Mouse (Mus musculus) erythroblast, embryonic 14.5 days (primary cell): ENCODE results near the gene Ptprd. TPM values are rescaled to one million over a fixed set of nuclear protein-coding genes. Genes with fewer than 3 reads are reported as not detected.

Experiments
- H3K27me3 ChIP-seq: 2 replicates; pipeline ENCODE4 v1.6.1; 2012; ENCODE audit warnings: inconsistent platforms; ENCODE audit not compliant: control insufficient read depth
- H3K36me3 ChIP-seq: 2 replicates; pipeline ENCODE4 v1.6.1; 2012; ENCODE audit warnings: mild to moderate bottlenecking, inconsistent platforms; ENCODE audit not compliant: control insufficient read depth
- H3K4me1 ChIP-seq: 2 replicates; pipeline ENCODE4 v1.6.1; 2012; ENCODE audit warnings: inconsistent platforms; ENCODE audit not compliant: control insufficient read depth
- H3K4me3 ChIP-seq: replicated peaks from 2 replicates; pipeline ENCODE3; 2012; ENCODE audit warnings: moderate library complexity, mild to moderate bottlenecking, inconsistent platforms
- H3K9me3 ChIP-seq: 2 replicates; pipeline ENCODE4 v1.6.1; 2012; ENCODE audit warnings: low read length, inconsistent platforms, mixed read lengths; ENCODE audit not compliant: control insufficient read depth
- GATA1 ChIP-seq: IDR thresholded peaks from 2 replicates; pipeline ENCODE4 v1.6.1; 2012; ENCODE audit warnings: low read length, inconsistent platforms, mixed read lengths
- TAL1 ChIP-seq: IDR thresholded peaks from 3 replicates; pipeline ENCODE4 v1.6.1; 2012; ENCODE audit warnings: low read length, inconsistent platforms, mixed read lengths
- polyA plus RNA-seq: library from polyadenylated mRNA; stranded (reverse); fragments of >175 nt; gene quantifications from 2 replicates; pipeline ENCODE4 v1.2.3, GENCODE M21; 2012

The Ptprd gene
- polyA plus RNA-seq, 1 experiment = not detected

DNA sequence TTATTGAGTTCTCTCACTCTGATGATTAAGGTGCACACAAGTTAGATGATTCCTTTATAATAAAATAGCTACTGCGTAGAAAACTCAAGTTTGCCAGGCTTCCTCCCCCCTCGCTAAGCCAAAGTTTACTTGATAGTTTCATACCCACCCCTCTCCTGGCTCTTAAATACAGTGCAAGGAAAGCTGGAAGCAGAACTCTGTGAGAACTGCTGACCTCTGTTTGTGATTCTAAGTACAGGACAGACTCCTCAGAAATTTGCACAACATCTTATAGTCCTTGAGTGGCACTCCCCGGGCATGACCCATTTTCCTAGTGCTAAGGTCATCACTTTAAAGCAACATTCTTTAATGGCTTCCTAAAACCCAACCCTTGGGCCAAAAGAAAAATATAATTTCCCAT lies 2196.7 kb downstream of the Ptprd start:
- H3K9me3 ChIP-seq = no peaks in the 10 kb centered on the region
- H3K36me3 ChIP-seq = no peaks in the 10 kb centered on the region
- H3K4me3 ChIP-seq = no peak overlapping the region
- no peaks in the 10 kb centered on the region for H3K4me1 ChIP-seq
- TF ChIP-seq GATA1 (no peak), TAL1 (no peak)
- no peaks in the 10 kb centered on the region for H3K27me3 ChIP-seq

DNA sequence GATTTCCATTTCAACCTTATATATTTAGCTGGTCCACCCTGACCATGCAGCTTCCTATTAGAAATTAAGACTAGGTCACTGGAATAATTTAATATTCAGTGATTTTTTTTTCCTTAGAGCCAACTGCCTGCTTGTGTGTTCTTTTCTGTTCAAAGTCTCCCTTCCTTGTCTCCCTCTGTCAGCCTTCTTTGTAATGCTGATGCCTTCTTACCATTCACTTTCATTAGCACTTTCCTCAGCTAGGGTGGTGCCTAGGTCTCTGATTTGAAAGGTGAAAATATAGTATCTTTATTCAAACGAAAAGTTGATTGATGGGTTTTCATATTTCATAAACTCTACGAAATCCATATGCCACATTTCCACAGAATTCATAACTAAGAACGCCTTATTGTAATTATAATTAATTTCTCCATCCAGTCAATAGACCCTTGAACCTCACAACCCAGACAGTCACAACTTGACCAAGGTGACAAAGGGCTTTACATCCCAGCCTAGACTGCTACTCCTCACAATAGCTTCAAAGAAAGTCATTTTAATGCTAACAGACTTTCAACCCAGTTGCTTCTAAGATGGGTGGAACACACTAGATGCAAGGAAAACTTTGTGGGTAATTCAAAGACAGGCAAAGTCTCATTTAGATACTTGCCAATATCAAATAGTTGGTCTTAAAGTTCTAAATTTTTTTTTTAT lies 2197.5 kb downstream of the Ptprd start:
- Histone ChIP-seq H3K27me3 (no peaks in the 10 kb centered on the region), H3K4me3 (no peak overlapping the region), H3K9me3 (no peaks in the 10 kb centered on the region), H3K4me1 (no peaks in the 10 kb centered on the region), H3K36me3 (no peaks in the 10 kb centered on the region)
- TF ChIP-seq GATA1 = no peak
- no peak for TF ChIP-seq TAL1

DNA sequence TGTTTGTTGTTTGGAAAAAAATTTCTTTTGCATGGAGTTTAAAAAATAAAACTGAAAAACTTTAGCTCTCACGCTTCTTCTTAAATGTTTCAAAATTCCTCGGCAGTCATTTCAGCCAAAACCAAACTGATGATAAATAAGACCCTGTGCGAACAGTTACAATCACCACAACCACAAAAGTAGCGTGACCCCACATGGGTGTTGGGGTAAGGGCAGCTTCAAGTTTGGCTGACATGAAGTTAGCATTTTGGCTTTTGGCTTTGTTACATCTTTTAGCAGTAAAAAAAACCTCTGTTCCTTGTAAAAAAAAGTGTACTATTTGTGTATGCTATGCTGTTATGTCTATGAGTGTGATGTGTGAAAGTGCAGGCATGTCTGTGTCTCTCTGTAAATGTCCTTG lies 2203.2 kb downstream of the Ptprd start:
- Histone ChIP-seq H3K4me1 (no peaks in the 10 kb centered on the region), H3K27me3 (no peaks in the 10 kb centered on the region), H3K36me3 (no peaks in the 10 kb centered on the region), H3K9me3 (no peaks in the 10 kb centered on the region), H3K4me3 (no peak overlapping the region)
- TF ChIP-seq TAL1 = no peak
- TF ChIP-seq GATA1 = no peak

DNA sequence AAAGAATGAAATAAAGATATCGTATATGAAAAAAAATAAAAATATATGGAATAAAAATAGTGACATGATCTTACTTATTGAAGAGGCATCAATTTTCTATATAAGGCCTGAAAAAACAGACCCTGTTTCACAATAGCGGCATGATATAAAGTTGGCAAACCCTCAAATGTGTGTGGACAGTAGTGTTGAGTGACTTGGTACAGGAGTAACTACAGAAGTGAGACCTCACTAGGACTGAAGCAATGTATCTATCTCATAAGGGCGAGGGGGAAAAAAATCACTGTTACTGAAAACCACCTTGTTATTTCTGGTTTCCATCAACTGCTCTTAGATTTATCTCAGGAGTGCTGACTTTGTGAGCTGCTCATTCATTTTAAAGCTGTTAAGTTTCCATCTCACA lies 2204.5 kb downstream of the Ptprd start:
- Histone ChIP-seq H3K27me3 (no peaks in the 10 kb centered on the region), H3K9me3 (no peaks in the 10 kb centered on the region), H3K36me3 (no peaks in the 10 kb centered on the region), H3K4me3 (no peak overlapping the region), H3K4me1 (no peaks in the 10 kb centered on the region)
- TF ChIP-seq TAL1 = no peak
- TF ChIP-seq GATA1 = no peak

DNA sequence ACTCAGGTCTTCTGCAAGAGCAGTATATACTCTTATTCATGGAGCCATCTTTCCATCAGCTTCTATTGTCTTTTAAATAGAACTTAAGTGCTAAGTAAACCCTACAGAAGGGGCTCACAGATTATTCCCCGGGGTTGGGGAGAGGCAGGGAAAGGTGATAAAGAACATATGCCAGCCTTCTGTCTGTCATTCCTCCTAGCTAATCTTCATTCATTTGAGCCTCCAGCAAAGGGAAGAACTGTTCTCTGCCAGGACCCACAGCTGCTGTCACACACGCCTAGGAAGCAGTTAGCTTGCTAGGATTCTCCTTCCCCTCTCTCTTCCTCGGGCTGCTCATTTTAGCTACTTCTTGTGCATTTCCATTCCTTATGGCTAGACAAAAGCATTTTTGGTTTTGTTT lies 2205.0 kb downstream of the Ptprd start:
- no peak for TF ChIP-seq TAL1
- no peak for TF ChIP-seq GATA1
- Histone ChIP-seq H3K4me3 (no peak overlapping the region), H3K4me1 (no peaks in the 10 kb centered on the region), H3K36me3 (no peaks in the 10 kb centered on the region), H3K27me3 (no peaks in the 10 kb centered on the region), H3K9me3 (no peaks in the 10 kb centered on the region)

DNA sequence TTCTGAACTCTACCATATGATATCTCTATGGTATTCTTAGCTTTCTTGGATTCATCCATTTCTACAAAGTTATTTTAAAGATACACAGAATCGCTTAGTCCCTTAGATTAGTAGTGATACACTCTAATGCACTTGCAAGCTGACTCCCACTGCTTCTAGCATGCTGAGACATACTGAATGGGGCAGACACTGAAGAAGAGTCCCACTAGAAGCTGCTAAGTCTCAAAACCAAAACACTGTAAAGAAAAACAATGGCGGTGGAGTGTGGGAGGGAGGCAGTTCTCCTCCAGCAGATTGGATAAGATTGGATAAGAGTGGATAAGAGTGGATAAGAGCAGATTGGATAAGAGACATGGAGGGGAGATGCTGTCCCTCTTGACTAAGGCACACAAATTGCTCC lies 2207.6 kb downstream of the Ptprd start:
- H3K36me3 ChIP-seq = no peaks in the 10 kb centered on the region
- H3K9me3 ChIP-seq = no peaks in the 10 kb centered on the region
- H3K4me3 ChIP-seq = no peak overlapping the region
- H3K4me1 ChIP-seq = no peaks in the 10 kb centered on the region
- TF ChIP-seq TAL1 (no peak), GATA1 (no peak)
- H3K27me3 ChIP-seq = no peaks in the 10 kb centered on the region

DNA sequence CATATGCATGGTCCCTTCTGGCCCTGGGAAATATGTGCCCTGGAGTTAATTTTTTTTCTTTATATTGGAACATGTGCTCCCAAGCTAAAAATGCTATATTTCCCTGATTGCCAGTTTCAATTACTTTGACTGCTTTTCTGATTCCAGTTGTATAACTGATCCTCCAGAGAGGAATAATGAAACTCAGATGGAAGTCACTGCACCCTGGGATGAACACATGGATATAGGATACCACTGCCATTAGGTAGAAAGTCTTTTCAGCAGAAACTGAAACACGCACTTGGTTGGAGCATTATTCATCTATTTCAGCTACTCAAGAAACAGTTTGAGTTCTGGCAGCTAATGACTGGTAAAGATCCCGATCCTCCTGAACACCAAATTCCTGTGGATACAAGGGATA lies 2211.5 kb downstream of the Ptprd start:
- Histone ChIP-seq H3K4me1 (no peaks in the 10 kb centered on the region), H3K9me3 (no peaks in the 10 kb centered on the region), H3K4me3 (no peak overlapping the region), H3K27me3 (no peaks in the 10 kb centered on the region), H3K36me3 (no peaks in the 10 kb centered on the region)
- TF ChIP-seq GATA1 = no peak
- no peak for TF ChIP-seq TAL1

DNA sequence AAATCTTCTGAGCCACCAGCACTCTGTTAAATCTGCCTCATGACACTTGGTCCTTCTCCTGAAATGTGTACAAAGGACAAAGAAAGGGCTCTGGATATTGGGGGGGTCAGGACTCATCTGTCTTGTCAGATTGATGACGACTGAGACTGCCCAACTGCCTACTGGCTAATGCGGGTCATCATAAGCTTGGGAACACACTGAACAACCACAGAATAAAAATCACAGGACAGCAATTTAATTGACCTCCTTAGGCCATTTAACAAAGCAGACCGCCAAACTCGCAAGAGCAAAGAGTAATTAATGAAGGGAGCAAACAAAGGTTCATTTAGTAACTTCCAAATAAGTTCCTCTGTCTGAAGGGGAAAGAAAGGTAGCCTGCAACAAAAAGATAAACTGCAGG lies 2215.9 kb downstream of the Ptprd start:
- TF ChIP-seq TAL1 (no peak), GATA1 (no peak)
- no peaks in the 10 kb centered on the region for H3K4me1 ChIP-seq
- no peaks in the 10 kb centered on the region for H3K36me3 ChIP-seq
- H3K4me3 ChIP-seq = no peak overlapping the region
- H3K27me3 ChIP-seq = no peaks in the 10 kb centered on the region
- H3K9me3 ChIP-seq = no peaks in the 10 kb centered on the region

DNA sequence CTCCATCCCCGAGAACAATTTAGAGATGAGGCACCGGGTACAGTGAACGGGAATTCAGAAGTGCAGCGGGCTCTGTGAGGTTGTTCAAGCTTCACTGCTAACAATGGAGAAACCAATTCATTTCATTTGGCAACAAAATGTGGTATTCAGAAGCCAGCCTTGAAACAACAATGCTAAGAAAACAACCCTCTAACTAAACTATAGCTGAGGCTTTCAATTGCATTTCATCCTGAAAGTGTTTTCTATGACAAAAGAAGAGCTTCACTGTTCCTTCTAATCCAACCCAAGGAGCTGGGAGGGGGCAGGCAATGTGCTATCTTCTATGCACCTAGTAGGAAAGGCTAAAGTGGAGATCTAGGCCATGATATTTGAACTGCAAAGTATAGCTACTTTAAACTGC lies 2217.2 kb downstream of the Ptprd start:
- Histone ChIP-seq H3K27me3 (no peaks in the 10 kb centered on the region), H3K4me3 (no peak overlapping the region), H3K9me3 (no peaks in the 10 kb centered on the region), H3K36me3 (no peaks in the 10 kb centered on the region), H3K4me1 (no peaks in the 10 kb centered on the region)
- no peak for TF ChIP-seq GATA1
- no peak for TF ChIP-seq TAL1

DNA sequence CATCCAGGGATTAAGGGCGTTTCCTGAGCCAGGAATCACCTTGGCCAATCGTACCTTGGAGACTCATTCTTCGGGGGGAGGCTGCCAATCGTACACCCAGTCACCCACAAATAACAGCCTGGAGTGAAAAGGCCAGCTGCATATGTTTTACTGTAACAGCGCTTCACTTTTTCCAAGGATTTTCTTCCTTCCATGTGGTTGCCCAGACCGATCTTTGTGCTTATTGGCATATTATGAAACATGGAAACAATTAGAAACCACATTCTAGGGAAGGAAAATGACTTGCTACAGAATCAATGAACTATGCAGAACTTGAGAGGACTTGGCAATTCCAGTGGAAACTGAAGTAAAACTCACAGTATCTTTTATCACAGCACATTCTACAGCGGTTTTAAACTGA lies 2218.7 kb downstream of the Ptprd start:
- H3K36me3 ChIP-seq = no peaks in the 10 kb centered on the region

More for the DNA sequence above, 2218.7 kb downstream of the Ptprd start:
- TF ChIP-seq GATA1 = no peak
- no peak for TF ChIP-seq TAL1
- Histone ChIP-seq H3K4me3 (no peak overlapping the region), H3K4me1 (no peaks in the 10 kb centered on the region), H3K27me3 (no peaks in the 10 kb centered on the region), H3K9me3 (no peaks in the 10 kb centered on the region)
